Mouse (Mus musculus) lung, adult 2 months (tissue): ENCODE results near the gene Bcdin3d.

Experiments
- CTCF ChIP-seq: fragments of 200-500 bp; IDR thresholded peaks from 2 replicates; pipeline ENCODE4 v1.5.1; 2011; ENCODE audit warnings: mild to moderate bottlenecking, low read length, control low read depth; ENCODE audit not compliant: insufficient read depth
- POLR2A ChIP-seq: fragments of 200-500 bp; IDR thresholded peaks from 2 replicates; pipeline ENCODE4 v1.6.1; 2011; ENCODE audit warnings: low read depth, mild to moderate bottlenecking, control low read depth, low read length, borderline replicate concordance; ENCODE audit errors: extremely low read depth

- TF ChIP-seq POLR2A (0 out of 2 replicates have a peak, but pooled peaks have one; percentile 18), CTCF (no peak)
Measured at GRCm38 (mm10) chr15:99420521-99421014, 54.0 kb downstream of the Bcdin3d start.
